Mouse (Mus musculus) cerebellum, adult 2 months (tissue): ENCODE data around the gene Grid2. TPM values are rescaled to one million over a fixed set of nuclear protein-coding genes. Genes with fewer than 3 reads are reported as not detected.

ENCODE experiments used
- DNase-seq, 2 experiments: peaks; one replicate each; pipeline ENCODE4 v3.0.0; 2021
- H3K27ac ChIP-seq: fragments of 200-500 bp; 2 replicates; pipeline ENCODE4 v1.5.1; 2012; ENCODE audit warnings: low read length, control low read depth, inconsistent platforms; ENCODE audit not compliant: insufficient read depth
- H3K27me3 ChIP-seq: fragments of 200-500 bp; 2 replicates; pipeline ENCODE4 v1.6.1; 2012; ENCODE audit warnings: inconsistent platforms, mild to moderate bottlenecking, low read length, moderate library complexity; ENCODE audit not compliant: control insufficient read depth, insufficient read depth
- H3K4me1 ChIP-seq: fragments of 200-500 bp; 2 replicates; pipeline ENCODE4 v1.6.1; 2011; ENCODE audit warnings: low read length; ENCODE audit not compliant: control insufficient read depth, insufficient read depth
- H3K4me3 ChIP-seq: fragments of 200-500 bp; replicated peaks from 2 replicates; pipeline ENCODE3; 2011; ENCODE audit warnings: mild to moderate bottlenecking, low read depth, low read length, control low read depth; ENCODE audit not compliant: insufficient read depth
- CTCF ChIP-seq: fragments of 200-500 bp; IDR thresholded peaks from 2 replicates; pipeline ENCODE4 v1.5.1; 2011; ENCODE audit warnings: low read depth, mild to moderate bottlenecking, control low read depth, low read length, moderate library complexity, borderline replicate concordance; ENCODE audit not compliant: insufficient read depth
- POLR2A ChIP-seq: fragments of 200-500 bp; IDR thresholded peaks from 2 replicates; pipeline ENCODE4 v1.6.1; 2011; ENCODE audit warnings: low read length, control low read depth, borderline replicate concordance; ENCODE audit not compliant: insufficient read depth
- WGBS: fragments of 180-500 bp; shearing (Covaris S2); methylation state at CpG from one replicate; pipeline ENCODE4 v1.1.7; 2018; 5-methylcytosine and 5-hydroxymethylcytosine counted together
- polyA plus RNA-seq: library from polyadenylated mRNA; depleted of rRNA; stranded (reverse); fragments of >200 nt; gene quantifications from 2 replicates; pipeline ENCODE4 v1.2.3, GENCODE M21; 2012

Grid2 gene
- polyA plus RNA-seq, 1 experiment: 76.4 TPM

DNA sequence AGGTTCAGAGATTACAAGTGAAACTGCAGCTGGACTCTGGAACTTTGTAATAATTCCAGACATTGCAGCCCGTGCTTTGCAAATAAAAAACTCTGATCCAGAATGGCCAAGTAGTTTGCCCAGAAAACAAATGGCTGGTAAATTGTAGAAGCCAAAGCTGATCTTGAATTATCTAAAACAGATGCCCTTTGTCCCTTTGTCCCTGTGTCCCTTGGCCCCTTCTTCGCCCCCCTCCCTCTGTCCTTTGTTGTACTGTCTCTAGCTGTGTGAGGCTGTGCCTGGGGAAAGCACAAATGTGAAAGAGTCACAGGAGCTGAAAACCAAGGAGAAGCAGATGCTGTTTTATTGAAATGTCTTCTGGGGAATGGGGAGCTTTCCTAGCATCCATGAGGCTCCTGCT lies 1341.2 kb downstream of the Grid2 start:
- no peak overlapping the region for H3K27ac ChIP-seq
- no peak for TF ChIP-seq CTCF
- no peak for TF ChIP-seq POLR2A
- no peaks in the 10 kb centered on the region for H3K27me3 ChIP-seq
- no peak overlapping the region for H3K4me3 ChIP-seq
- WGBS: 74% methylated on average over 2 of the region's 2 CpGs
- peak in 1 of 2 experiments; percentile 11 for DNase-seq
- H3K4me1 ChIP-seq: no peaks in the 10 kb centered on the region

DNA sequence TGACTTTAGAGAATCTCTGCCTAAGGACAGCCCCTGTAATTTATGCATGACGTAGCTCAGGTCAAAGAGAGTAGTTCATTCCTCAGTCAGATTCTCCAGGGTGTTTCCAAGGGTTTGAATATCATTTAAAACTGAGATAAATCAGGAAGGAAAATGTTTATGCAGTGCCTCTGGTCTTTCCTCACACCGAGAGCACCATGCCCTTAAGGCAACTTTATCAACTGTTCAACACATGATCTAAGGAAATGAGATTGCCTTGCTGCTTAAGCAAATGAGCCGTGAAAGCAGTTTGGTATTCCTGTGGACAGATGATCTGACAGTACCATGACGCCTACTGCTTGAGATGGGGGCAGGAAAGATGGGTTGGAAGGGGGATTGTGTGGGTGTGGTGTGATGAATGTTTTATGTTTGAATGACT lies 1342.5 kb downstream of the Grid2 start:
- Histone ChIP-seq H3K27me3 (no peaks in the 10 kb centered on the region), H3K4me1 (no peaks in the 10 kb centered on the region), H3K4me3 (no peak overlapping the region), H3K27ac (no peak overlapping the region)
- no peak for DNase-seq
- WGBS: 38% methylated on average over 4 of the region's 4 CpGs
- TF ChIP-seq CTCF (no peak), POLR2A (no peak)

GRCm38 (mm10) chr6:64605753-64606152 lies 1350.1 kb downstream of the Grid2 start:
- H3K27me3 ChIP-seq: no peaks in the 10 kb centered on the region
- H3K4me3 ChIP-seq: no peak overlapping the region
- DNase-seq: no peak
- H3K4me1 ChIP-seq: no peaks in the 10 kb centered on the region
- 84% methylated on average over 3 of the region's 3 CpGs for WGBS
- TF ChIP-seq POLR2A (no peak), CTCF (no peak)
- H3K27ac ChIP-seq: no peak overlapping the region

DNA sequence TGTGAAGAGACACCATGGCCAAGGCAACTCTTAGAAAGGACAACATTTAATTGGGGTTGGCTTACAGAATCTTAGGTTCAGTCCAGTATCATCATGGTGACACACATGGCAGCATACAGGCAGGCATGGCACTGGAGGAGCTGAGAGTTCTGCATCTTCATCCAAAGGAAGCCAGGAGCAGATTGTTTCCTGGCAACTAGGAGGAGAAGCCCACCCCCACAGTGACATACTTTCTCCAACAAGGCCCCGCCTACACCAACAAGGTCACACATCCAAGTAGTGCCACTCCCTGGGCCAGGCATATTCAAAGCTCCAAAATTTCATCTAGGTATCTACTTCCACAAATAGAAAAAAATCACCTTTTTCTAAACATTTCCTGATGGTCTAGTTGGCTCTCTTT lies 1351.4 kb downstream of the Grid2 start:
- no peak for DNase-seq
- 83% methylated on average over 1 of the region's 1 CpGs for WGBS
- H3K27ac ChIP-seq: no peak overlapping the region
- no peak for TF ChIP-seq POLR2A
- TF ChIP-seq CTCF: no peak
- H3K4me3 ChIP-seq: no peak overlapping the region
- no peaks in the 10 kb centered on the region for H3K4me1 ChIP-seq
- no peaks in the 10 kb centered on the region for H3K27me3 ChIP-seq

DNA sequence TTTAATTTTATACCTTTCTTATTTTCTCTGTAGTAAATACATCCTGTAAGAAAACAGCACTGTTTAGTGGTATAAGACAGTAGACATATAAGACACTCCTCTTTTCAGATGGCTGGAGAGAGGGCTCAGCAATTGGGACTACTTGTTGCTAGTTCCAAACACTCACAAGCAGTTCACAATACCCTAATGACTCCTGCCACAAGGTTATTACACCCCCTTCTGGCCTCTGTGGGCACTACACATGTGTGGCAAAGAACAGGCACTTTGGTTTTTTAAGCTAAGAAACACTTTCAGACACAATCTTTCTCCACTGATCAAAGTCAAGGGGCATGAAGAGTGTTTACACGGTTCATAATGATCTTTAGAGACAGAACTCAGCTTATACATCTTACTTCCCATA lies 1352.3 kb downstream of the Grid2 start:
- Histone ChIP-seq H3K27me3 (no peaks in the 10 kb centered on the region), H3K4me1 (no peaks in the 10 kb centered on the region), H3K4me3 (no peak overlapping the region), H3K27ac (no peak overlapping the region)
- TF ChIP-seq POLR2A: no peak
- TF ChIP-seq CTCF: no peak; the same call in 1 of the 2 replicates
- peak in 1 of 2 experiments; percentile 29 for DNase-seq
- 14% methylated on average over 1 of the region's 1 CpGs for WGBS

DNA sequence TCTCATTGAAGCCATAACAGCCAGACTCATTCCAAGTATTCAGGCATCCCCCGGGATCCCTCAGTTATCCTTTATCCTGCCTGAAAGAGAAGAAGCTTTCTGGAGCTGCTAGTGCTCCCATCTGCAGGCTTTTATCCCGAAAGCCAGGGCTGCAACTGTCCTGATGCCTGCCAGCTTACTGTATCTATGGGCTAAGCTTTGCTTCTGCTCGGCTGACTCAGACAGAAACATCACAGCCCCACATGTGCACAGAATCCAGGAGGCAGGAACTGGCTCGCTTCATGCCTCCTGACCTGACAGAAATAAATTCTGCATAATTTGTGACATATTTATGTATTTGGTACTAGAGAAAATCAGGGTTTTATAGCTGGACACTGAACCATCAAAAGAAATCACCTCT lies 1361.2 kb downstream of the Grid2 start:
- H3K27me3 ChIP-seq: no peaks in the 10 kb centered on the region
- no peak for DNase-seq
- no peaks in the 10 kb centered on the region for H3K4me1 ChIP-seq
- no peak overlapping the region for H3K27ac ChIP-seq
- 38% methylated on average over 4 of the region's 4 CpGs for WGBS
- no peak overlapping the region for H3K4me3 ChIP-seq
- no peak for TF ChIP-seq CTCF
- no peak for TF ChIP-seq POLR2A

DNA sequence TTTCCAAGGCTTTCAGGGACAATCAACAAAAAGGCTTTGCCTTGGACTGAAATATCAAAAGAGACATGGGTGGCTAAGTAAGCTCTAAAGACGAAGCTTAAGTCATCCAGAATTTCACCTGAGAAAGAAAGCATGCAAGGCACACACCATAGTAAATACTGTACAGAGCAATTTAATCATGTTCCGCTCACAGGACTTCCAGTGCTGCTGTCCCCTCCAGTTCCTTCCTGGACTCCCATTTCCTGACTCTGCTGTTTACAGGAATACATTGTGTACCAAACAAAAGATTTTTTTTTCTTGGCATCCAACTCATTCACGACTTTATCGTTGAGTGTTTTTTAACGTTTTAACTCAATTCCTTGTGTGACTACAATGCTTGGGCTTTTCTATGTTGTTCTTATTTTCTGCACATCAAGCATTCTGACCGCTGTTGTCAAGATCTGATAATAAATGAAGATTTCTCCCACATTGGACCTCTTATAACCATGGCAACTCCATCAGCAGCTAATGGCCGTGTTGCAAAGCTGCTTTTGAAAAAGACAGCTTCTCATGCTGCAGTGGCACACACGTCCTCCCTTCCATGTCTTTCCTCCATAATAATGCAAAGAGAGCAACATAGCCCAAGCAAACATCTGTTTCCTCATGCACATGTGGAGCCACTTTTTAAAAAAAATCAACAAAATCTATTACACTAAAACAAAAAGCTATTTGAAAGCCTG lies 1361.9 kb downstream of the Grid2 start:
- TF ChIP-seq POLR2A (no peak), CTCF (no peak)
- no peak for DNase-seq
- Histone ChIP-seq H3K27ac (no peak overlapping the region), H3K4me1 (no peaks in the 10 kb centered on the region), H3K27me3 (no peaks in the 10 kb centered on the region), H3K4me3 (no peak overlapping the region)
- WGBS: 62% methylated on average over 8 of the region's 8 CpGs

DNA sequence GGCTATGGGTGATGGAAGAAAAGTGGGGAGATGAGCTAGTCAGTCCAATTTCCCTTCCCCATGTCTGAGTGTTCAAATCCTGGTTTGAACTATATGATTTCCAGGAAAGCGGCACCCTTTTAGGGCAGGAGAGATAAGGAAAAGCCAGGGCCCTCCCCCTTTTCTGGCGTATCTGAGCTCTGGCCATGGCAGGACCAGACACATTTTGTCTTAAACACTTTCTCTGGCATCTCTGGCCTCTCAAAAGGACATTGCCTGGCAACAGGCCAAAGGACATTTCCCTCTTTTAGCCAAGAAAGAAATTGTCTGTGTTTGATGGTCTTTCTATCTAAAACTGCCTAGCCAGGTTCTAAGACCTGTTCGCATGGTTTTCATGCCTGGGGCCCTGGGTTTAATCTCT lies 1367.7 kb downstream of the Grid2 start:
- TF ChIP-seq CTCF (no peak), POLR2A (no peak)
- 37% methylated on average over 3 of the region's 3 CpGs for WGBS
- no peak overlapping the region for H3K4me3 ChIP-seq
- H3K27me3 ChIP-seq: no peaks in the 10 kb centered on the region
- no peak overlapping the region for H3K27ac ChIP-seq
- no peaks in the 10 kb centered on the region for H3K4me1 ChIP-seq
- peak in 1 of 2 experiments; percentile 11 for DNase-seq
